Mouse (Mus musculus) megakaryocyte, embryonic 14.5 days (primary cell): ENCODE measurements around the gene Cyp1a2. TPM values are rescaled to one million over a fixed set of nuclear protein-coding genes. Genes with fewer than 3 reads are reported as not detected.

Source experiments
- H3K27me3 ChIP-seq: replicated peaks from 2 replicates; pipeline ENCODE3; 2012; ENCODE audit warnings: inconsistent platforms
- H3K36me3 ChIP-seq: replicated peaks from 2 replicates; pipeline ENCODE3; 2012; ENCODE audit warnings: low read length, inconsistent platforms, mixed read lengths
- H3K4me1 ChIP-seq: 2 replicates; pipeline ENCODE4 v1.6.1; 2012; ENCODE audit warnings: inconsistent platforms
- H3K4me3 ChIP-seq: replicated peaks from 2 replicates; pipeline ENCODE3; 2012; ENCODE audit warnings: moderate library complexity, mild to moderate bottlenecking, inconsistent platforms
- H3K9me3 ChIP-seq: 2 replicates; pipeline ENCODE4 v1.6.1; 2012; ENCODE audit warnings: inconsistent platforms
- FLI1 ChIP-seq: IDR thresholded peaks from 2 replicates; pipeline ENCODE4 v1.6.1; 2012; ENCODE audit warnings: low read length, inconsistent platforms, mixed read lengths
- GATA1 ChIP-seq: IDR thresholded peaks from 3 replicates; pipeline ENCODE4 v1.6.1; 2012; ENCODE audit warnings: mixed read lengths, low read length, inconsistent platforms, borderline replicate concordance
- polyA plus RNA-seq: library from polyadenylated mRNA; stranded (reverse); fragments of >175 nt; gene quantifications from 2 replicates; pipeline ENCODE4 v1.2.3, GENCODE M21; 2012; ENCODE audit warnings: low replicate concordance; ENCODE audit not compliant: insufficient read depth

The Cyp1a2 gene
- polyA plus RNA-seq, 1 experiment: not detected

DNA sequence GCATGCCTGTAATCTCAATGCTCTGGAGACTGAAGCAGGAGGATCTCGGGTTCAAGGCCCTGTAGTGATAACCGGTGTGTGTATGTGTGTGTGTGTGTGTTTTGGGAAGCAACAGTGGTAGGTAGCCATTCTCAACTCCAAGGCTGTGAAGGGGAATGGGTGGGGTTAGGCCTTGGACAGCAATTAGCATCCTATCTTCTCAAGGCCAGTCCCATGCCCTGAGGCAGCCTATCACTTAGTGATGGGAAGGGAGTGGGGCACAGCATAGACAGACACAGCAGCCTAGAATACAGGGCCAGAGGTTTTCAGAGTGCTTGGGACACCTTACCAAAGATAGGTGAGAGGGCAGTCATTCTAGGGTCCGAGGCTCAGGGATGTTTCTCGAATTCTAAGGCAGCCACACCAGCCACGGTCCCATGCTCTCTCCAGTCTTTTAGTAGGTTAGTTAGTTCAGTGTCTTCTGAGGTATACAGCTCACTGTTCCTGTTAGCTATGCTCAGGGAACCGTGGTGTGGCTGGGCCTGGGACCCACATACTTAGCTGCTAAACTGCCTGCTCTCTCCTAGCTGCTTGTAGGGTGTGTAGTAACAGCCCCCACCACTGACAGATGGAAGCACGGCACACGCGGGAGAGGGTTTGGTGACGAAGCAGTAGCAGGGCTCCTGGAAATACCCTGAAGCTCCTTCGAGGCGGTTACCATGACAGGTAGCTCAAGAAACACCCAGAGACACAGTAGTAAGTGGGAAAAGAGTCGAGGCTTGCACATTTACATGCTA is 41.5 kb downstream of the Cyp1a2 start:
- Histone ChIP-seq H3K27me3 (no peaks in the 10 kb centered on the region), H3K9me3 (no peaks in the 10 kb centered on the region), H3K4me1 (peaks cover 86% of the 10 kb centered on the region), H3K36me3 (peaks cover 49% of the 10 kb centered on the region), H3K4me3 (peak overlapping the region; percentile 98)
- TF ChIP-seq FLI1 (no peak), GATA1 (no peak)

DNA sequence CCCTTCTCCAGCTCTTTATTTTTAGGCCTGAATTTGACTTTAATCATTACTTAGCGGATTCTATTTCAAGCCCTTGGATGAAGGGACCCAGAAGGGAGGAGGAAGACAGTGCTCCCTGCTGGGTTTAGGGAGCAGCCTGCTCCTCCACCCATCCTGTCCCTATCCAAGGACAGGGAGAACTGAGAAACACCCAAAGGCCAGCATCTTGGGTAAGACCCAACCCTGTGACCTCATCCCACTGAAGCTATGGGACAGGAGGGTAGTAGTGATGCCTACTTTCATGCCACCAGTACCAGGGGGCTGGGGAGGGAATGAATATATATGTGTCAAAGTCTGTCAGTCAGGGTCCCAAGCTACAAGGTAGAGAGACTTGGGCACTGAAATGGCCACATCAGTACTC is 42.5 kb downstream of the Cyp1a2 start:
- H3K27me3 ChIP-seq: no peaks in the 10 kb centered on the region
- TF ChIP-seq FLI1 (no peak), GATA1 (no peak)

DNA sequence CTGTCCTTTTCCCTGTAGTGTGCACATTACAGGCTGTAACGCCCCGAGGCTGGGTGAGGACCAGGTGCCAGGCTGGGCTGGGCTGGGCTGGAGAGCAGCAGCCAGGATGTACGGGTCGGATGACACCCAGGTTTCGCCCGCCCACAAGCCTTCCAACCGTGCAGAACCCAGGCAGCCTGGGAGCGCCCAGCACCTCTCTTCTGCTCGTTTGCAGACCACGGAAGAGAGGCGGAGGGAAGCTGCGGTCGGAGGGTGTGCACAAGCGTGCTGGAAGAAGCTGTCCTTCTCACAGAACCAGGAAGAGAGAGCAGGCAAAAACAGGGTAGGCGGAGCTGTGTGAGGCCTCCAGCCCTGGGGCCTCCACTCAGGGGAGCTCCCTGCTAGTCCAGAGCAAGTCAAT is 43.1 kb downstream of the Cyp1a2 start:
- H3K4me3 ChIP-seq: peak overlapping the region; percentile 98
- no peaks in the 10 kb centered on the region for H3K27me3 ChIP-seq
- H3K36me3 ChIP-seq: peaks cover 61% of the 10 kb centered on the region
- H3K4me1 ChIP-seq: peaks cover 87% of the 10 kb centered on the region
- TF ChIP-seq FLI1 (peak; percentile 39; the same call in 1 of the 2 replicates), GATA1 (no peak)
- H3K9me3 ChIP-seq: no peaks in the 10 kb centered on the region

More for the DNA sequence above, 42.5 kb downstream of the Cyp1a2 start:
- peak overlapping the region; percentile 98 for H3K4me3 ChIP-seq
- no peaks in the 10 kb centered on the region for H3K9me3 ChIP-seq
- peaks cover 86% of the 10 kb centered on the region for H3K4me1 ChIP-seq
- peaks cover 58% of the 10 kb centered on the region for H3K36me3 ChIP-seq

DNA sequence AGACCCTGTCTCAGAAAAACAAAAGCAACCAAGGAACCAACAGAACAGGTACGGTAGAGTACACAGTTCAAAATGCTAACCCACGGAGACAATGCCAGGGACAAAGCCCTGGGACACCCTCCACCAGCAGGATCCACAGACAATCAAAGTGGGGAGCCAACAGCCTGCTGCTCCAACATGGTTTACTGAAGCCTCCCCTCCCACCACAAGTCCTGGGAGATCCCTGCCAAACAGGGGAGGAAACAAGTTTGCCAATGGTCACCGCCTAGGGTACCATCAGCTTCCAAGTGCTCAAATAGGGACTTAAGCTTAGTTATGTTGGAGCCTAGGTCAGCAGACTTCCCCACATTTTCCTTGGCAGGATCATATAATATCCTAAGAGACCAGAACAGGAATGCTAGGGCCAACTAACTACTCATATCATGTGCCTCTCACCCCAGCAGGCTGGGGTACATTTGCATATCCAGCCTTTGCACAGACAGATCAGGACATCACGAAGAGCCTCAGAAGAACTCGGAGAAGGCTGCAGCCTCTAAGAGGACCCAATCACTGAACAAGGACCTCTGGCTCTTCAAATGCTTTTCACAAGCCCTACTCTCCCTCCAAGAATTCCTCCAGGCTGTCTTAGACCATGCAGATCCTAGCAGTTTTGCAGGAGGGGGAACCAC is 43.7 kb downstream of the Cyp1a2 start:
- no peaks in the 10 kb centered on the region for H3K27me3 ChIP-seq
- H3K4me1 ChIP-seq: peaks cover 93% of the 10 kb centered on the region
- TF ChIP-seq GATA1 (no peak), FLI1 (no peak)
- no peaks in the 10 kb centered on the region for H3K9me3 ChIP-seq
- peaks cover 66% of the 10 kb centered on the region for H3K36me3 ChIP-seq
- peak overlapping the region; percentile 98 for H3K4me3 ChIP-seq

DNA sequence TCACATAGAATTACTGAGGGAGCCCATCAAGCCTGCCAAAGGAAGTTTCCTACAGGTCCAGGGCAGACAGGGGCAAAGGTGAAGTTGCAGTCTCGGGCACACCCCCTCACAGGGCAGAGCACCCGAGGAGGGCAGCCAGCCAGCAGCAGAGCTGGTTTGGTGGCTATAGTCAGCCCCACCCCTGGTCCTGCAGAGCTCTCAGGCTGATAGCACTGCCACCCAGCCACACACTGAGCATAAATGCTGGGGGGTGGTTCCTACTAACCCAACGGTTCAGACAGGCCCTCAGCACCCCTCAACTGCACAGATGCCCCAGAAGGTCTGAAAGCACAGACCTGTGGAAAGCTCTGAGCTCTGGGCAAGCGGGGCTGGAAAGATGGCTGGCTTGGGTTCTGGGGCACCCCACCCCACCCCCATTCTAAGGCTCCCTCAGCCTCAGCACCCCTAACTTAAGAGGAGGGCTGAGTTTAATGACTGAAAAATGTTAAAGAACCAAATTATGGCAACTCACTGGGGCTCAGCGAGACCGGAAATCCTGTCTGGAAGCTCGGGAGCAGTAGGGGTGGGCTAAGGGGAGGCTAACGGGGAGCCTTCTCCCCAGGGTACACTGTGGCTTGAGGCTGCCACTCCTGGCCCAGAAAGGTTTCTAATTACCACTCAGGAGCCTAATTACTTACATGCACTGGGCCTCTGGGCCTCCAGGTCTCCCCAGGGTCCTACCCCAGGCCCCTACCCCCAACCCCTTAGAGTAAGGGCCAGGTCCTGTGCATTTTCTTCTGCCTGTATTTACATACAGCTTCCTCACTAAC is 44.6 kb downstream of the Cyp1a2 start:
- no peaks in the 10 kb centered on the region for H3K9me3 ChIP-seq
- peaks cover 75% of the 10 kb centered on the region for H3K36me3 ChIP-seq
- H3K4me1 ChIP-seq: peaks cover 100% of the 10 kb centered on the region
- TF ChIP-seq GATA1 (no peak), FLI1 (no peak)
- peak overlapping the region; percentile 98 for H3K4me3 ChIP-seq
- no peaks in the 10 kb centered on the region for H3K27me3 ChIP-seq

DNA sequence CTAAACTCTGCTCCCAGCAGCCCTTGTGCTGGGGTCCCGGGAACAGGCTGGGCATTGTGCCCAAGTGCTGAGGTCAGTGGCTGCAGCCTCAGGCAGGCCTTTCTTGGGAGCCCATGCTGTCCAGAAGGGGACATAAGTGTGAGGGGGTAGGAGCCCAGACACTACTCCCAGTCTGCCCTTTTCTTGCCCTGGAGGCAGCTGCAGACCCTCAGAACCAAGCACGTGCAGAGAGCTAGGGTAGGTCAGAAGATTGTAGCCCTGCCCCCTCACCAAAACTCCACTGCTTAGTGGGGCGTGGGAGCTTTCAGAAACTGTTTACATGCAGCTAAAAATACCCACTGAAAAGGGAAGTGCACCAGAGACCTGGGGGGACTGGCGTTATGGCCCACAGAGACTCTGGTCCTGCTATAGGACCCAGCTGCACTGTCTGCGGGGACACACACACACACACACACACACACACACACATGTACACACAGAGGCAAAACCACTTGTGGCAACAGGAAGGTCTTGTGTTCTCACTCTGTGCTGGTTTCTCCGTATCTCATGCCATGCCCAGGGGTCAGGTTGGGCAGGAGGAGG is 45.7 kb downstream of the Cyp1a2 start:
- Histone ChIP-seq H3K36me3 (peaks cover 77% of the 10 kb centered on the region), H3K4me3 (peak overlapping the region; percentile 98), H3K9me3 (no peaks in the 10 kb centered on the region), H3K27me3 (no peaks in the 10 kb centered on the region), H3K4me1 (peaks cover 100% of the 10 kb centered on the region)
- TF ChIP-seq GATA1: no peak
- no peak for TF ChIP-seq FLI1

DNA sequence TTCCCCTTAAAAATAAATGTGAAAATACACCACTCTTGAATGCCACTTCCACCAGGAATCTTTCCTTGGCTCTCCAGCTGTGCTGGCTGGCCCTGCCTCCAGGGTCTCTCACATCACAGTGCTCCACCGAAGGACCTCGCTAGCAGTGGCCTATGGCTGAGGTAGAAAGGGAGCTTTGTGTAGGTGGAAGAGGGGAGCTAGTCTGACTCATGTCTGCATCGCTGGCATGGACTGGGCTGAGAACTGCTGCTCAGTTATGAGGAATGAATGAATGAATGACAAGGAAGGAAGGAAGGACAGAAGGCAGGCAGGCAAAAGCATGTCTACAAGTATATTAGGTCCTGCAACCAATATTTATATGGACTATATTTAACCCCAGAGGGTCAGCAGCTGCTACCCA is 46.2 kb downstream of the Cyp1a2 start:
- TF ChIP-seq GATA1 (no peak), FLI1 (no peak)
- Histone ChIP-seq H3K4me1 (peaks cover 100% of the 10 kb centered on the region), H3K36me3 (peaks cover 77% of the 10 kb centered on the region), H3K9me3 (no peaks in the 10 kb centered on the region), H3K27me3 (no peaks in the 10 kb centered on the region), H3K4me3 (peak overlapping the region; percentile 98)

DNA sequence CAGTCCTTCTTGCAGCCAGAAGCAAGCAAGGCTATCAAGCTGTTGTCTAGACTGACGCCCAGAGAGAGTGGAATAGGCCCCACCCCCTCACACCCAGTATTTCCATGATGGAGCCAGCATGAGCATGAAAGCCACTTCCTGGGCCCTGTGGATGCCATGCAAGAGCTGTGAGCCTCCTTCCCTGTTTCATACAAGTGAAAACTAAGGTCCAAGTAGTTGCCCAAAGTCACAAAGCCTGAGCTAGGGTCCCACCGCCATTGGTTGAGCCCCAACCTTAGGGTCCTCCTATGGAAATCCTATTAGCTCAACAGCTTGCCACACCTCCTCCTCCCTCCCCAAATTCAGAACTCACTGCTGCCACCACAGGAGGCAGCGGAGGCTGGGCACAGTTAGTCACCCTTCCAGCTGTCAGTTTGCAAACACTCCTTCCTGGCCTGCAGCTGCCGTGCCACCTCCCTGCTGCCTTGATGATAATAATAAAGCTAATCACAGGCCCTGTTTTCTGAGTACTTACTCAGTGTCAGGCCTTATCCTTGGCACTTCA is 50.0 kb downstream of the Cyp1a2 start:
- Histone ChIP-seq H3K4me3 (peak overlapping the region; percentile 84), H3K36me3 (peaks cover 94% of the 10 kb centered on the region), H3K27me3 (no peaks in the 10 kb centered on the region), H3K4me1 (peaks cover 100% of the 10 kb centered on the region), H3K9me3 (no peaks in the 10 kb centered on the region)
- TF ChIP-seq GATA1 (no peak), FLI1 (no peak)
